In the genomic region with DNA sequence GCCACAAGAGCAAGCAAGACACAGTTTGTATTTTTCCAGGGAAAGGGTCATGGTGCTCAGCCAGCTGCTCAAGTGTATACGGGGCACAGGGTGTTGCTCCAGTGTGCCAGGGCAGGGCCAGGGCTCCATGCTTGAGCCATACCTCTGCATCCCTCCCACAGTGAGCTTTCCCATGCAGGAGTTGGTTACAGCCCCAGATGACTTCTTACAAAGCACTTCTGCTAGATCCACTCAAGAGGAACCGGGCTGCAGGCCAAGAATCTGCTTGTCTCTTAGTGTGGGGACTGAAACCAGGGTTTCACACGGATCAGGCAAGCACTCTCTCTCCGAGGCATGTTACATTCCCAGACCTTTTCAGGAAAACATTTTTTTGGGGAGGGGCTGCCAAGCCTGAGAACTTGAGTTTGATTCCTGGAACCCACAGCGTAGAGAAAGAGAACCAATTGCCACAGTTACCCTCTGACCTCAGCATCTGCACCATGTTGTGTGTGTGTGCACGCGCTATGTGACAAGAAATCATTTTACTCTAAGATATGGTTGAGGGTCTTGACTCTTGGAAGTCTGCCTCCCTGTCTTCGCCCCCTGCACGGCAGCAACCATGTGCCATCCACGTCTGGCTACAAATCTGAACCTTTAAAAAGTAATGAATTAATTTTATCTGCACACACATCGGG, we compare ENCODE assay signal across 8 mouse cellular contexts. TPM values are rescaled to one million over a fixed set of nuclear protein-coding genes. Genes with fewer than 3 reads are reported as not detected.
DNase-seq lines count a peak whose midpoint lies in the region; ATAC-seq and TF ChIP-seq lines count a peak whose summit lies in the region.

No protein-coding gene starts in this region.

- H3K4me3 ChIP-seq in intestine, embryonic 15.5 days (replicated peaks): no peak overlapping the region
- no peak overlapping the region for H3K4me3 ChIP-seq in left cerebral cortex, adult 2 months
- no peak overlapping the region for H3K4me3 ChIP-seq in myocyte

- H3K9me3 ChIP-seq in intestine, embryonic 15.5 days: no peaks in the 10 kb centered on the region

- H3K27ac ChIP-seq in intestine, embryonic 15.5 days: peak overlapping the region; percentile 69
- no peak overlapping the region for H3K27ac ChIP-seq in left cerebral cortex, adult 2 months

- peaks cover 80% of the 10 kb centered on the region for H3K79me2 ChIP-seq in myocyte (ENCODE audit: control insufficient read depth, insufficient read depth)

- H3K4me2 ChIP-seq in intestine, embryonic 15.5 days (replicated peaks): no peak overlapping the region
- peak overlapping the region; percentile 73 for H3K4me2 ChIP-seq in myocyte (ENCODE audit: low read depth)

- no peak overlapping the region for H3K9ac ChIP-seq in intestine, embryonic 15.5 days

- 52% methylated on average over 11 of the region's 11 CpGs for WGBS in intestine, embryonic 15.5 days

- TF ChIP-seq POLR2A in myocyte (IDR thresholded peaks at IDR 0.05; ENCODE audit: insufficient read length, low read depth): no peak

- H3K27me3 ChIP-seq in intestine, embryonic 15.5 days (replicated peaks): no peaks in the 10 kb centered on the region
- no peaks in the 10 kb centered on the region for H3K27me3 ChIP-seq in myocyte (ENCODE audit: control insufficient read depth, insufficient read depth, insufficient read length)

- H3ac ChIP-seq in myocyte (ENCODE audit: control insufficient read depth, insufficient read length): no peak overlapping the region

- no peak for TF ChIP-seq CTCF in left cerebral cortex, adult 2 months (IDR thresholded peaks at IDR 0.05)

- DNase-seq in adrenal gland, adult 2 months: peak; percentile 71
- no peak for DNase-seq in adrenal gland, adult 8-10 months
- DNase-seq in cerebellum, adult 18-20 months: peak; percentile 66
- peak; percentile 83 to 86 for DNase-seq in frontal cortex, postnatal 36 days (ENCODE audit: low spot score in 2 of 2)
- DNase-seq in left cerebral cortex, adult 2 months (ENCODE audit: extremely low spot score in 1 of 2, low spot score in 2 of 2): peak; percentile 64 to 65
- no peak for DNase-seq in embryo, embryonic 10.5 days (ENCODE audit: low spot score)

- intact Hi-C loops in left cerebral cortex, adult 2 months (cut with DNase I): loop anchor here (5.0 kb wide), 1 partner anchor 80 kb away; no protein-coding TSS in a partner anchor

- H3K36me3 ChIP-seq in intestine, embryonic 15.5 days: no peaks in the 10 kb centered on the region
- peaks cover 4% of the 10 kb centered on the region for H3K36me3 ChIP-seq in myocyte (ENCODE audit: control insufficient read depth, insufficient read depth)

- peaks cover 26% of the 10 kb centered on the region for H3K4me1 ChIP-seq in intestine, embryonic 15.5 days (replicated peaks)

- peak; percentile 65 for ATAC-seq in intestine, embryonic 15.5 days

TF ChIP-seq in myocyte, 11 proteins besides CTCF, POLR2A, EP300 and RAD21:
- TF ChIP-seq REST (IDR thresholded peaks at IDR 0.05; ENCODE audit: insufficient read depth, insufficient read length): no peak
- no peak for TF ChIP-seq MAX (IDR thresholded peaks at IDR 0.05; ENCODE audit: low read depth)
- no peak for TF ChIP-seq POLR2AphosphoS2 (IDR thresholded peaks at IDR 0.05; ENCODE audit: insufficient read length, low read depth)
- peak in 1 of 3 experiments; percentile 11 for TF ChIP-seq MYOD1 (IDR thresholded peaks at IDR 0.05; ENCODE audit: control insufficient read depth in 1 of 3, insufficient read length in 2 of 3, low read depth in 2 of 3)
- peak in 1 of 3 experiments; percentile 44 for TF ChIP-seq MYOG (IDR thresholded peaks at IDR 0.05; ENCODE audit: control insufficient read depth in 1 of 3, insufficient read depth in 1 of 3, insufficient read length in 2 of 3, low read depth in 2 of 3)
TF ChIP-seq in myocyte: peak in this region for 2.

RNA-seq across cellular contexts. Expression of a gene that starts 19.6 kb away (rescaled TPM):
- total RNA-seq in adrenal gland, adult 2 months (2021): 1 to 10 TPM; 5.3 to 9.7 TPM
- polyA plus RNA-seq in adrenal gland, adult 2 months (2012; rRNA removed): 12.6 and 18.2 TPM in 2 replicates
- total RNA-seq in adrenal gland, adult 8-10 months (2022): 10 to 100 TPM in 1 of 4 experiments, 1 to 10 TPM in 3; 7.1 to 11.8 (median 9.0) TPM
- polyA plus RNA-seq in intestine, embryonic 15.5 days (2015; fragmentation: Nextera tagmentation; extraction: Ambion mirVana): 2.9 and 3.6 TPM in 2 replicates
- total RNA-seq in left cerebral cortex, adult 2 months (2021): 1 to 10 TPM; 4.4 to 4.9 TPM
- 12.9 TPM for polyA plus RNA-seq in myocyte (2012; fragmentation: generic; extraction: Trizol)

RNA-seq across cellular contexts. Expression of a gene that starts 29.4 kb away (rescaled TPM):
- not detected for total RNA-seq in adrenal gland, adult 2 months (2021)
- not detected in 2 replicates for polyA plus RNA-seq in adrenal gland, adult 2 months (2012; rRNA removed)
- total RNA-seq in adrenal gland, adult 8-10 months (2022): not detected
- polyA plus RNA-seq in intestine, embryonic 15.5 days (2015; fragmentation: Nextera tagmentation; extraction: Ambion mirVana): not detected in 2 replicates
- total RNA-seq in left cerebral cortex, adult 2 months (2021): 1 to 10 TPM; 1.7 to 2.9 TPM
- polyA plus RNA-seq in myocyte (2012; fragmentation: generic; extraction: Trizol): 0.04 TPM

RNA-seq across cellular contexts. Expression of a gene that starts 39.3 kb away (rescaled TPM):
- under 1 TPM; 0.45 to 0.52 TPM for total RNA-seq in adrenal gland, adult 2 months (2021)
- 1.4 and 2.1 TPM in 2 replicates for polyA plus RNA-seq in adrenal gland, adult 2 months (2012; rRNA removed)
- under 1 TPM in 3 of 4 experiments, not detected in 1; 0.27 to 0.83 (median 0.66) TPM for total RNA-seq in adrenal gland, adult 8-10 months (2022)
- 0.73 and 1.0 TPM in 2 replicates for polyA plus RNA-seq in intestine, embryonic 15.5 days (2015; fragmentation: Nextera tagmentation; extraction: Ambion mirVana)
- total RNA-seq in left cerebral cortex, adult 2 months (2021): 1 to 10 TPM; 2.2 to 2.7 TPM
- polyA plus RNA-seq in myocyte (2012; fragmentation: generic; extraction: Trizol): not detected

Comparison
In these comparisons a context has a peak if more than half of its experiments do, and no peak if none do; other contexts are left out.
1. DNase-seq: peak in adrenal gland, adult 2 months (single experiment), cerebellum, adult 18-20 months (2 of 2), frontal cortex, postnatal 36 days (2 of 2) and left cerebral cortex, adult 2 months (2 of 2); none in adrenal gland, adult 8-10 months (single experiment) and embryo, embryonic 10.5 days (single experiment).